Mouse (Mus musculus) cortical plate, adult 2 months (tissue): ENCODE data around the gene Isg20. TPM values are rescaled to one million over a fixed set of nuclear protein-coding genes. Genes with fewer than 3 reads are reported as not detected.

ENCODE experiments used
- H3K27ac ChIP-seq: fragments of 200-500 bp; 2 replicates; pipeline ENCODE4 v1.5.1; 2012; ENCODE audit warnings: low read length, control low read depth, inconsistent platforms; ENCODE audit not compliant: insufficient read depth
- H3K4me1 ChIP-seq: fragments of 200-500 bp; 2 replicates; pipeline ENCODE4 v1.6.1; 2011; ENCODE audit warnings: low read length; ENCODE audit not compliant: control insufficient read depth, insufficient read depth
- H3K4me3 ChIP-seq: fragments of 200-500 bp; 2 replicates; pipeline ENCODE4 v1.5.1; 2011; ENCODE audit warnings: mild to moderate bottlenecking, low read length, control low read depth; ENCODE audit not compliant: insufficient read depth
- CTCF ChIP-seq: fragments of 200-500 bp; IDR thresholded peaks from 2 replicates; pipeline ENCODE4 v1.5.1; 2011; ENCODE audit warnings: mild to moderate bottlenecking, control low read depth, low read length; ENCODE audit not compliant: insufficient read depth; ENCODE audit errors: extremely low read depth
- POLR2A ChIP-seq: fragments of 200-500 bp; IDR thresholded peaks from 2 replicates; pipeline ENCODE4 v1.6.1; 2011; ENCODE audit warnings: mild to moderate bottlenecking, low read length, control low read depth; ENCODE audit not compliant: insufficient read depth; ENCODE audit errors: extremely low read depth
- polyA plus RNA-seq: library from polyadenylated mRNA; depleted of rRNA; stranded (reverse); fragments of >200 nt; gene quantifications from 2 replicates; pipeline ENCODE4 v1.2.3, GENCODE M21; 2012; rRNA removed

The Isg20 gene
- polyA plus RNA-seq = 2.4 and 2.9 TPM in 2 replicates

GRCm38 (mm10) chr7:78912974-78913474 is at the start of gene Isg20:
Isg20 (plus strand) TSS chr7:78913424.
- Histone ChIP-seq H3K4me1 (no peaks in the 10 kb centered on the region), H3K4me3 (peak within 1 kb of the TSS; percentile 34), H3K27ac (no peak within 1 kb of the TSS)
- no peak for TF ChIP-seq CTCF
- no peak for TF ChIP-seq POLR2A

GRCm38 (mm10) chr7:78863796-78864445 is 49.3 kb upstream of the Isg20 start:
- Histone ChIP-seq H3K27ac (no peak overlapping the region), H3K4me3 (no peak overlapping the region), H3K4me1 (no peaks in the 10 kb centered on the region)
- TF ChIP-seq CTCF (no peak), POLR2A (no peak)

- no peak overlapping the region for H3K27ac ChIP-seq
- H3K4me3 ChIP-seq = no peak overlapping the region
- no peaks in the 10 kb centered on the region for H3K4me1 ChIP-seq
- no peak for TF ChIP-seq POLR2A
- TF ChIP-seq CTCF = no peak
These were observed 48.8 kb upstream of the Isg20 start for GRCm38 (mm10) chr7:78864446-78864802.

GRCm38 (mm10) chr7:78865212-78865949 is 47.8 kb upstream of the Isg20 start:
- no peak overlapping the region for H3K27ac ChIP-seq
- no peak overlapping the region for H3K4me3 ChIP-seq
- H3K4me1 ChIP-seq = no peaks in the 10 kb centered on the region
- TF ChIP-seq POLR2A = no peak
- TF ChIP-seq CTCF = no peak

- TF ChIP-seq POLR2A = no peak
- Histone ChIP-seq H3K4me1 (no peaks in the 10 kb centered on the region), H3K4me3 (no peak overlapping the region), H3K27ac (no peak overlapping the region)
These were observed 44.5 kb upstream of the Isg20 start for GRCm38 (mm10) chr7:78868731-78869130.

GRCm38 (mm10) chr7:78872366-78872765 is 40.9 kb upstream of the Isg20 start:
- TF ChIP-seq POLR2A (no peak), CTCF (no peak)
- Histone ChIP-seq H3K4me1 (no peaks in the 10 kb centered on the region), H3K4me3 (no peak overlapping the region), H3K27ac (no peak overlapping the region)

- no peak overlapping the region for H3K27ac ChIP-seq
- H3K4me3 ChIP-seq = no peak overlapping the region
- no peaks in the 10 kb centered on the region for H3K4me1 ChIP-seq
- TF ChIP-seq POLR2A (no peak), CTCF (no peak)
These were observed 40.4 kb upstream of the Isg20 start for GRCm38 (mm10) chr7:78872831-78873230.

GRCm38 (mm10) chr7:78881607-78882468 is 31.4 kb upstream of the Isg20 start:
- H3K4me3 ChIP-seq = peak overlapping the region; percentile 50
- peaks cover 2% of the 10 kb centered on the region; the same call in 1 of the 2 replicates for H3K4me1 ChIP-seq
- no peak for TF ChIP-seq CTCF
- TF ChIP-seq POLR2A = no peak
- H3K27ac ChIP-seq = no peak overlapping the region

- peaks cover 2% of the 10 kb centered on the region; the same call in 1 of the 2 replicates for H3K4me1 ChIP-seq
- TF ChIP-seq POLR2A (no peak), CTCF (no peak)
- H3K4me3 ChIP-seq = peak overlapping the region; percentile 50
- H3K27ac ChIP-seq = peak overlapping the region; percentile 45; the same call in 1 of the 2 replicates
These were observed 30.8 kb upstream of the Isg20 start for GRCm38 (mm10) chr7:78882469-78882837.
